Mouse (Mus musculus): ENCODE measurements around the gene Fcho1.

Gene Fcho1

GRCm38 (mm10) chr8:71682832-71683231 lies 42.7 kb downstream of the Fcho1 start:
- DNase-seq (ENCODE audit: low spot score in 2 of 2): no peak

DNA sequence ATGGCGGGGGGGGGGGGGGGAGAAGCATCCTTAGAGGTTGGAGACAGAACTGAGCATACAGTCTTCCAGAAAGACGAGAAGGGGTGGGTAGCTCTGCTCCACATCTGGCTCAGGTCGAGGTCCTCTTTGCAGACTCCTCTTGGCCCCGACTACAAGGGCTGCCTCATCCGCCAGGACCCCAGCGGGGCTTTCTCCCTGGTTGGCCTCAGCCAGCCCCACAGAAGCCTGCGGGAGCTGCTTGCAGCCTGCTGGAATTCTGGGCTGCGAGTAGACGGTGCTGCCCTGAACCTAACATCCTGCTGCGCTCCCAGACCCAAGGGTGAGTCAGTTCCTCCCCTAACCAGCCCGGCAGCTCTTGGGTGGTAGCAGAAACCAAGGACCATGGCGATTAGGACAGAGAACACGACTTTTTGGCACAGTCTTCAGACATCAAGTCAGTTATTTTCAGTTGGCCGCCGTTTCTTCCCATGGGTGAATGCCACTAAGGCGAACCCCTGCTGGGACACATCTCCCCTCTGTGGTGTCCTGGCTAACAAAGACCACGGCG lies 44.1 kb downstream of the Fcho1 start:
- no peak for DNase-seq (ENCODE audit: low spot score in 2 of 2)

GRCm38 (mm10) chr8:71680471-71680870 lies 45.0 kb downstream of the Fcho1 start:
- DNase-seq (ENCODE audit: low spot score in 2 of 2): no peak

DNA sequence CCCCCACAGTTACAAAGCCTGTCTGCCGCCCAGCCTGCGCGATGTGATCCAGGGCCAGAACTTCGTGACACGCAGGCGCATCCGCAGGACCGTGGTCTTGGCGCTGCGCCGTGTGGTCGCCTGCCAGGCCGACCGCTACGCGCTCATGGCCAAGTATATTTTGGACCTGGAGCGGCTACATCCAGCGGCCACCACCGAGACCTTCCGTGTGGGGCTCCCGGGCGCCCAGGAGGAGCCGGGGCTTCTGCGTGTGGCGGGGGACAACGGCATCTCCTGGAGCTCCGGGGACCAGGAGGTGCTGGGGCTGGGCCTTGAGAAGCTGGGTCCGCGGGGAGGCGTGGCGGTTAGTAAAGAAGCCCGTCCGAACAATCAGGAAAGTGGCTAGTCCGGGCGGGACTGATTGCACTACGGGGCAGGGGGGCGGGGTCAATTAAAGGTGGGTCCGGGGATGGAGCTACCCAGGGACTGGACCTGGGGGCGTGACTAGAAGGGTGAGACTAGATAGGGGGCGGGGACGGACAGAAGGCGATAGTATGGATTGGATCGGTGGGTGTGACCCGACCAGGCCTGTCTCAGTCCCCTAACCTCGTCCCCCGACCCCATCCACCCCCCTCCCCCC lies 45.9 kb downstream of the Fcho1 start:
- no peak for DNase-seq (ENCODE audit: low spot score in 2 of 2)

- DNase-seq (ENCODE audit: low spot score in 2 of 2): no peak
These were observed 46.4 kb downstream of the Fcho1 start for GRCm38 (mm10) chr8:71679116-71679515.

- DNase-seq (ENCODE audit: low spot score in 2 of 2): no peak
These were observed 47.3 kb downstream of the Fcho1 start for GRCm38 (mm10) chr8:71678216-71678615.

GRCm38 (mm10) chr8:71677555-71677954 lies 48.0 kb downstream of the Fcho1 start:
- DNase-seq (ENCODE audit: low spot score in 2 of 2): no peak

GRCm38 (mm10) chr8:71676803-71677202 lies 48.7 kb downstream of the Fcho1 start:
- no peak for DNase-seq (ENCODE audit: low spot score in 2 of 2)

DNA sequence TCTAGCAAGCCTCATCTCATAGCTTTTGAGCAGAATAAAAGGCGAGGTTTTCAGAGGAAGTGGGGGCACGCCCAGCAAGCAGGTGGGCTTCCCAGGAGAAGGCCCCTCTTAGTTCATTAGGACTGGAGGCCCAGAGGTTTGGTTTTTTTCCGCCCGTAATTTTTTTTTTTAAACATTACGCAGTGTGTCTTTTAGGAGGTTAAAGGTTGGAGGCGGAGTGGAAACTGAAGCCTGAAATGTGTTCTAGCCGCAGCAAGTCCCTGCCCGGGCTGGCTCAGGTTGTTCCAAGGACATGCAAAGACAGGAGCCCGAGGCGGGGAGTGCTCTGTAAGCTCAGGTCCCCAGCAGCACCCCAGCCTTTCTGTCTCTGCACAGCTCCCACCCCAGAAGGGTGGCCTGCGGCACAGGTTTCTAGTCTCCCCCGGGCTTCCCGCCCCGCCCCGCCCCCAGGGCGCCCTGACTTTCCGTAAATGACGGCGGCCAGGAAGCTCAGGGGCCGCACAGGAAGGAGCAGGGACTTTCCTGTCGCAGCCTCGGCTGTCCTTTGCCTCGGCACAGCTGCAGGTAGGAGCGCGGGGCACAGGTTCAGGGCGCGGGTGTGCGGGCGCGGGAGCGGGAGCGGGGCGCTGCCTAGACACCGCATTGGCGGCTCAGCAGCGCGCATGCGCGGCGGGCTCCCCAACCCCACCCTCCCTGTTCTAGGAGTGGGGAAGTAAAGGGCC lies 49.3 kb downstream of the Fcho1 start, which contains the start of gene Jak3:
TSS of gene Jak3 (plus strand) at position 277 of the 722 bp plus-strand sequence.
- DNase-seq (ENCODE audit: low spot score in 2 of 2): peak; percentile 65 to 66

DNA sequence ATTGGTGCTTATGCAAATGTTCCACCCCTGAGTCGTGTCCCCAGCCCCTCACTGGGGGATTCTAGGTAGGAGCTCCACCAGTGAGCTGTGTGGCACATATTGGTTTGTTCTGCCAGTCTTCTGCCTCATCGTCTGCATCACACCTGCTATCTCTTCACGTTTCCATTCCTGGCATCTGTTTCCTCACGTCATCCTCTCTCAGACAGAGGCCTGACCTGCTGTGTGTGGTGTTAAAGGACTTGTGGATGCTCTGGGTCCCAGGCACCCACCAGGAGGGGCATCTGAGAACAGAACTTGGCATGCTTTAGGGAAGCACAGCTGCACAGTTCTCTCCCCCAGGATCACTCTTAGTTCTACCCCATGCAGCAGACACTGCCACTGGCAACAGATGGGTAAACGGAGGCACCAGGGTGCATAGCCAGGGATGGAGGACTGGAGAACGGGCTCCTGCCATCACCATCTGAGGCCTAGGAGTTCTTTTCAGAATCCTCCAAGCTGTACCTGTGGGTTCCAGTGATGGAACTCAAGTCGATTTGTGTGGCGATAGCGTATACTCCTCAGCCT lies 50.0 kb downstream of the Fcho1 start:
- DNase-seq (ENCODE audit: low spot score in 2 of 2): no peak

GRCm38 (mm10) chr8:71674071-71674470 lies 51.4 kb downstream of the Fcho1 start:
- no peak for DNase-seq (ENCODE audit: low spot score in 2 of 2)

GRCm38 (mm10) chr8:71672168-71672735 lies 53.3 kb downstream of the Fcho1 start:
- no peak for DNase-seq (ENCODE audit: low spot score in 2 of 2)

GRCm38 (mm10) chr8:71671549-71671965 lies 54.0 kb downstream of the Fcho1 start, which contains the start of gene Unc13a:
Gene Unc13a (minus strand): TSS chr8:71671757.
- peak; percentile 88 to 94 for DNase-seq (ENCODE audit: low spot score in 2 of 2)

- peak in 1 of 2 experiments; percentile 40 for DNase-seq (ENCODE audit: low spot score in 2 of 2)
These were observed 54.6 kb downstream of the Fcho1 start for GRCm38 (mm10) chr8:71670621-71671548.

GRCm38 (mm10) chr8:71670198-71670597 lies 55.3 kb downstream of the Fcho1 start:
- DNase-seq (ENCODE audit: low spot score in 2 of 2): no peak

DNA sequence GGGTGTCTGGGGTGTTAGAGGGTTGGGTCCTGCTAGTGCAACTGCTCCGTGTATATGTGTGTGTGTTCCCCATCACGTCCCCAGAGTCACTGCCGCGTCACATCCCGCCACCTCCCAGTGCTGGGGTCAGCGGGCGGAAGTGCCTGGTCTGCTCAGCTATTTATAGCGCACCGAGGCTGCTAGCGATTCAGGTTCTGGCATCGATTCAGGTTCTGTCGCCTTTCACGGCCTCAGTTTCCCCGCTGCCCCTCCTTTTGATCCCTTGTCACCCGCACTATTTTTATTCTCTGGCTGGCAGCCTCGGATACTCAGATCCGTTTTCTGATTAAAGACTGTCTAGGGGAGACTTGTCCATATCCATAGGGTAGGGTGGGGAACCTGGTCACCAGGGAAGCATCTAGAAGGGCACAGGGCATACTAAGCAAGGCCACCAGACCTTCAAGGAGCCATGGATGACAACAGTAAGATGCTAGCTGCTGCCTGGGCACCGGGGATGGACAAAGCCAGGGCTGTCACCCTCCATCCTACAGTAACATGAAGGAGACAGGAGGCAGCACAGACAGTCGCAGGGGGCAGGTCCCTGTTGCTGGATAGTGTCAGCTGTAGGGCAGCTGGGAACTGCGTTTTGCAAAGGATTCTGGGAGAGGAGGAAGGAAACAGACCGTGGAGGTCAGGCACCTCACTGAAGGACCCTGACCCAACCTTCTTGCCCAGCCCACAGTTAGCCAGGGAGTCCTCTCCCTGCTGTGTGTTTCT lies 57.1 kb downstream of the Fcho1 start:
- peak in 1 of 2 experiments; percentile 59 for DNase-seq (ENCODE audit: low spot score in 2 of 2)

DNA sequence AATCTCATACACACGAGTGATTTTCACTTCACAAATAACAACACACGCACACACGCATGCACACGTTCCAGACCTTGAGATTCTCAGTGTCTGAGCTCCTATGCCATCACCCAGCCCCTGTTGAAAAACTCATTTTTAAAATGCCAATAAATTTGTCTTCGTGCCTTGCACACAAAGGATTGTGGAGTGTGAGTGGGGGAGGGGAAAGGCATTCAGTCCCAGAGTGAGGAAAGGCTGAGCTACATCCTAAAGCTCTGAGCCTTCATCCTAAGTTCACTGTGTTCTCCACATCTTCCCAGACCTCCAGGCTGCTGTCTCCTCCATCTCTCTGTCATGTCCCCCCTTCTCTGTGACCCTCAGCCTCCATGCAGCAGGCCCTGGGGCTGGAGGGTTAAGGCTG lies 58.3 kb downstream of the Fcho1 start:
- no peak for DNase-seq (ENCODE audit: low spot score in 2 of 2)

DNA sequence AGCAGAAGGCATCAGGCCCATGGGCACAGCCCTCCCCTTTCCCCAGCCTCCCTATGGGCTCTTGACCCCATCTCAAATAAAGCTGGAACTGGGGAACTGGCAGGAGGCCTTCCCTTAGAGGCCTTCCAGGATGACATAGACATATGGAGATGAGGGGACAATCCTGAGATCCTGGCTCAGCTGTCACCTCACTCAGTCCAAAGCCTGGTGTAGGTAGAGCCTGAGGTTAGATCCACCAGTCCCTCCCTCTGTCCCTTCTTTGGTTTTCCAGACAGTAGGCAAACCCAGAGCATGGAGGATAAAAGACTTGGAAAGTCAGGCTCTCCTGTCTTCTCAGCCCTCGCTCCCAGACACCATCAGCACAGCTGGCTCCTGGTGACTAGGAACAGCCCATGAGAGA lies 58.7 kb downstream of the Fcho1 start:
- no peak for DNase-seq (ENCODE audit: low spot score in 2 of 2)

GRCm38 (mm10) chr8:71665331-71666130 lies 60.0 kb downstream of the Fcho1 start:
- peak in 1 of 2 experiments; percentile 80 for DNase-seq (ENCODE audit: low spot score in 2 of 2)
